In the genomic region with DNA sequence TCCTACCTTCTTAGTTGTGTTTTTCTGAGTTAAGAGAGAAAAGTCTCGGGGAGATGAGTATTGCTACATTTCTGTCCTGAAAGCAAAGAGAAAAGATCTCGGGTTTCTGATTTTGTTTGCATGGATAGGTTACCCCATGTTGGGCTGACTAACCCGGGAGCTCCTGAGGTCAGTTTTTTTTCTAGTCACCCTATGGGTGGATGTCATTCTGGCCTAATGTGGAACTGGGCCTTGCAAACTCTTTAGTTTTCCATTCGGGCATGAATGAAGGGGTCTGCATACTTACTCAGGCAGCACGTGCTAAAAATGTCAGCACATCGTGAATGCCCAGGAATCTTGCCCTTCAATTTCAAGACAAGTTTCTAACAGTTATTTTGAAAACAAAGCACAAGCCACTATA, we compare ENCODE assay signal across 10 mouse cellular contexts. TPM values are rescaled to one million over a fixed set of nuclear protein-coding genes. Genes with fewer than 3 reads are reported as not detected.
DNase-seq lines count a peak whose midpoint lies in the region; ATAC-seq and TF ChIP-seq lines count a peak whose summit lies in the region.
"Had no signal": no experiment of that assay in that cellular context is flagged by ENCODE, and none has a peak within 500 bp of the region (broad histone marks: within the 10 kb centered on the region; RNA-seq: fewer than 3 reads in every experiment).

No protein-coding gene starts in this region.

- no peaks in the 10 kb centered on the region for H3K9me3 ChIP-seq in heart, embryonic 13.5 days
- no peaks in the 10 kb centered on the region for H3K9me3 ChIP-seq in midbrain, embryonic 15.5 days

- DNase-seq in heart, postnatal 36 days: no peak
- DNase-seq in induced T-regulatory cell, adult 2 months (ENCODE audit: low read depth): peak; percentile 42
- DNase-seq in thymus, postnatal 14 days: no peak
- DNase-seq in gastrocnemius, postnatal 14 days: no peak
- DNase-seq: thymus, postnatal 25 days had no signal

- H3K36me3 ChIP-seq in heart, embryonic 13.5 days: no peaks in the 10 kb centered on the region
- no peaks in the 10 kb centered on the region for H3K36me3 ChIP-seq in midbrain, embryonic 15.5 days (replicated peaks)

- H3K4me1 ChIP-seq in heart, embryonic 13.5 days: peaks cover 8% of the 10 kb centered on the region; the same call in 1 of the 2 replicates
- peaks cover 15% of the 10 kb centered on the region; the same call in 1 of the 2 replicates for H3K4me1 ChIP-seq in bone marrow macrophage, adult 2 months (ENCODE audit: control insufficient read depth, insufficient read depth, low read length)
- H3K4me1 ChIP-seq in midbrain, embryonic 15.5 days: peaks cover 12% of the 10 kb centered on the region

- ATAC-seq in heart, embryonic 13.5 days (ENCODE audit: extremely low read depth, insufficient number of reproducible peaks, low FRiP score, low TSS enrichment): no peak
- no peak for ATAC-seq in midbrain, embryonic 15.5 days (replicated peaks)
- ATAC-seq in CD4-positive, CD25-positive, alpha-beta regulatory T cell, adult 4 months: no peak

- intact Hi-C loops in heart, postnatal 36 days (cut with DNase I): no loop called here
- intact Hi-C loops in gastrocnemius, postnatal 14 days (cut with DNase I; ENCODE audit: low total_unique reads): no loop called here

- 61% methylated on average over 6 of the region's 6 CpGs for WGBS in heart, embryonic 13.5 days
- whole genome bisulfite sequencing in midbrain, embryonic 15.5 days: 21% methylated on average over 6 of the region's 6 CpGs

- no peak overlapping the region for H3K27ac ChIP-seq in heart, embryonic 13.5 days (replicated peaks)
- no peak overlapping the region for H3K27ac ChIP-seq in bone marrow macrophage, adult 2 months (ENCODE audit: insufficient read depth, low read depth, low read length)
- no peak overlapping the region for H3K27ac ChIP-seq in midbrain, embryonic 15.5 days

- TF ChIP-seq CTCF in bone marrow macrophage, adult 2 months (IDR thresholded peaks at IDR 0.05; ENCODE audit: low read depth, low read length): no peak

- no peak for TF ChIP-seq POLR2A in bone marrow macrophage, adult 2 months (IDR thresholded peaks at IDR 0.05; ENCODE audit: borderline replicate concordance, low read depth, low read length)

- H3K4me2 ChIP-seq in heart, embryonic 13.5 days: peak overlapping the region; percentile 90
- peak overlapping the region; percentile 88; the same call in 1 of the 2 replicates for H3K4me2 ChIP-seq in midbrain, embryonic 15.5 days

- 0 out of 2 replicates have a peak overlapping the region, but pooled peaks have one; percentile 81 for H3K9ac ChIP-seq in heart, embryonic 13.5 days
- no peak overlapping the region for H3K9ac ChIP-seq in midbrain, embryonic 15.5 days

- H3K4me3 ChIP-seq in heart, embryonic 13.5 days: peak overlapping the region; percentile 70; the same call in 1 of the 2 replicates
- peak overlapping the region; percentile 98 for H3K4me3 ChIP-seq in bone marrow macrophage, adult 2 months (ENCODE audit: insufficient read depth, low read length)
- 0 out of 2 replicates have a peak overlapping the region, but pooled peaks have one; percentile 85 for H3K4me3 ChIP-seq in midbrain, embryonic 15.5 days
- H3K4me3 ChIP-seq: myocyte had no signal

- 0 out of 2 replicates have a peak, but pooled peaks cover 4% of the 10 kb centered on the region for H3K27me3 ChIP-seq in heart, embryonic 13.5 days (replicated peaks)
- H3K27me3 ChIP-seq in midbrain, embryonic 15.5 days (replicated peaks): no peaks in the 10 kb centered on the region

RNA-seq across cellular contexts. Expression of a gene that starts 1.2 kb away (rescaled TPM):
- 1.9 and 2.0 TPM in 2 replicates for polyA plus RNA-seq in heart, embryonic 13.5 days (2015; fragmentation: Nextera tagmentation; extraction: Ambion mirVana)
- total RNA-seq in heart, postnatal 36 days (2021): 1 to 10 TPM; 1.6 to 2.2 TPM
- 3.6 and 5.7 TPM in 2 replicates for polyA plus RNA-seq in bone marrow macrophage, adult 2 months (2012; ENCODE audit: insufficient read depth, insufficient read length, missing spikeins)
- 0.98 and 1.2 TPM in 2 replicates for polyA plus RNA-seq in midbrain, embryonic 15.5 days (2015; fragmentation: Nextera tagmentation; extraction: Ambion mirVana)
- total RNA-seq in gastrocnemius, postnatal 14 days (2021): 1 to 10 TPM; 1.3 to 1.4 TPM
- 1 to 10 TPM; 4.7 to 6.2 TPM for polyA plus RNA-seq in CD4-positive, CD25-positive, alpha-beta regulatory T cell, adult 4 months (2017; shearing (Covaris generic))
